Mouse (Mus musculus) ES-E14 (cell line): Measurements from ENCODE around the gene Hsph1. TPM values are rescaled to one million over a fixed set of nuclear protein-coding genes. Genes with fewer than 3 reads are reported as not detected.

Experiments
- DNase-seq: peaks from one replicate; pipeline ENCODE4 v3.0.0-alpha.2; 2013; ENCODE audit warnings: low read depth, low spot score
- H3K27ac ChIP-seq: 2 replicates; pipeline ENCODE4 v1.5.1; 2012; ENCODE audit warnings: low read depth, mild to moderate bottlenecking, low read length, moderate library complexity, mixed read lengths; ENCODE audit not compliant: poor library complexity, insufficient read depth, severe bottlenecking
- H3K36me3 ChIP-seq: 2 replicates; pipeline ENCODE4 v1.6.1; 2012; ENCODE audit warnings: mild to moderate bottlenecking, low read length, moderate library complexity, mixed read lengths; ENCODE audit not compliant: control insufficient read depth, poor library complexity, insufficient read depth, severe bottlenecking
- H3K4me1 ChIP-seq, 2 experiments: fragments of 150-350 bp in 1 of 2; sonication (generic) in 1 of 2; 2 replicates each; pipeline ENCODE4 v1.6.1; 2012; ENCODE audit warnings: low read length in 2 of 2, mild to moderate bottlenecking in 1 of 2, mixed read lengths in 1 of 2; ENCODE audit not compliant: control insufficient read depth in 2 of 2, insufficient read depth in 2 of 2, poor library complexity in 1 of 2
- H3K4me3 ChIP-seq, 2 experiments: fragments of 150-350 bp in 1 of 2; sonication (generic) in 1 of 2; 2 replicates each; pipeline ENCODE4 v1.5.1; 2012; ENCODE audit warnings: low read length in 2 of 2, low read depth in 1 of 2, mild to moderate bottlenecking in 1 of 2, mixed read lengths in 1 of 2; ENCODE audit not compliant: insufficient read depth in 1 of 2, poor library complexity in 1 of 2, severe bottlenecking in 1 of 2
- H3K9ac ChIP-seq: 2 replicates; pipeline ENCODE4 v1.6.1; 2012; ENCODE audit warnings: low read depth, mild to moderate bottlenecking, low read length, mixed read lengths; ENCODE audit not compliant: poor library complexity, insufficient read depth, severe bottlenecking
- H3K9me3 ChIP-seq: fragments of 150-350 bp; sonication (generic); 2 replicates; pipeline ENCODE4 v1.6.1; 2012; ENCODE audit warnings: low read depth, mild to moderate bottlenecking, low read length; ENCODE audit not compliant: control insufficient read depth, insufficient read depth
- CHD2 ChIP-seq: IDR thresholded peaks from 2 replicates; pipeline ENCODE4 v1.6.1; 2014; ENCODE audit warnings: mild to moderate bottlenecking, low read depth, low read length, inconsistent platforms
- HCFC1 ChIP-seq: IDR thresholded peaks from 2 replicates; pipeline ENCODE4 v1.6.1; 2012; ENCODE audit warnings: low read length, inconsistent platforms, borderline replicate concordance; ENCODE audit not compliant: insufficient read depth
- MAFK ChIP-seq: IDR thresholded peaks from 2 replicates; pipeline ENCODE4 v1.6.1; 2014; ENCODE audit warnings: mild to moderate bottlenecking, low read depth, low read length, inconsistent platforms; ENCODE audit not compliant: insufficient read depth
- ZC3H11A ChIP-seq: IDR thresholded peaks from 2 replicates; pipeline ENCODE4 v1.6.1; 2012; ENCODE audit warnings: low read depth, mild to moderate bottlenecking, inconsistent platforms, low read length, borderline replicate concordance
- ZNF384 ChIP-seq: IDR thresholded peaks from 2 replicates; pipeline ENCODE4 v1.6.1; 2012; ENCODE audit warnings: low read depth, low read length, inconsistent platforms
- in situ Hi-C, 2 experiments: fragments of 600-800 bp; cut with MboI; formaldehyde crosslinking; loops; one replicate each; pipeline ENCODE4 v1.15.1; 2025; ENCODE audit warnings: low sequenced_read_pairs in 2 of 2, inconsistent platforms in 1 of 2; ENCODE audit not compliant: unreplicated experiment in 2 of 2
- total RNA-seq: library from RNA; depleted of rRNA; stranded (reverse); fragments of 300-350 nt; gene quantifications from 2 replicates; pipeline ENCODE4 v1.2.3, GENCODE M21; 2012

Hsph1 gene
- total RNA-seq, 1 experiment, result 98.3 TPM

- no peak for DNase-seq
- Histone ChIP-seq H3K9me3 (peaks cover 6% of the 10 kb centered on the region; the same call in 1 of the 2 replicates), H3K27ac (no peak overlapping the region), H3K36me3 (no peaks in the 10 kb centered on the region), H3K4me3 (peak overlapping the region; percentile 86 to 98), H3K9ac (peak overlapping the region; percentile 75), H3K4me1 (no peaks in the 10 kb centered on the region; a peak in 1 of 4 replicates)
- TF ChIP-seq MAFK (no peak), ZC3H11A (no peak), CHD2 (no peak), HCFC1 (no peak), ZNF384 (no peak)
- in situ Hi-C loops, result no loop called here
These were observed 42.8 kb upstream of the Hsph1 start for GRCm38 (mm10) chr5:149678990-149679348.

- TF ChIP-seq CHD2 (no peak), ZC3H11A (no peak)
- Histone ChIP-seq H3K4me3 (peak within 1 kb of the TSS; percentile 86 to 98), H3K9me3 (peaks cover 6% of the 10 kb centered on the region; the same call in 1 of the 2 replicates), H3K4me1 (no peaks in the 10 kb centered on the region; a peak in 1 of 4 replicates), H3K27ac (peak within 1 kb of the TSS; percentile 73), H3K9ac (peak within 1 kb of the TSS; percentile 89), H3K36me3 (no peaks in the 10 kb centered on the region)
- in situ Hi-C loops, result no loop called here
- peak; percentile 56 for DNase-seq
These were observed 42.2 kb upstream of the Hsph1 start, which contains the start of gene B3glct for GRCm38 (mm10) chr5:149678100-149678989. B3glct (plus strand) TSS chr5:149678230.

GRCm38 (mm10) chr5:149677196-149677595 is 41.0 kb upstream of the Hsph1 start:
- no peak for DNase-seq
- Histone ChIP-seq H3K4me1 (no peaks in the 10 kb centered on the region; a peak in 1 of 4 replicates), H3K9ac (no peak overlapping the region), H3K4me3 (no peak overlapping the region), H3K9me3 (peaks cover 6% of the 10 kb centered on the region; the same call in 1 of the 2 replicates), H3K36me3 (no peaks in the 10 kb centered on the region), H3K27ac (no peak overlapping the region)
- in situ Hi-C loops, result no loop called here
- TF ChIP-seq ZNF384 (no peak), ZC3H11A (no peak), HCFC1 (no peak), MAFK (no peak)

- H3K4me1 ChIP-seq, result peaks cover 0 to 5% of the 10 kb centered on the region in 2 experiments; a peak in 2 of 4 replicates
- no peak overlapping the region for H3K4me3 ChIP-seq
- no peak overlapping the region for H3K9ac ChIP-seq
- in situ Hi-C loops, result loop anchor here in 1 of 2 experiments (25.0 kb wide), 1 partner anchor 101 kb away; no protein-coding TSS in a partner anchor
- no peak overlapping the region for H3K27ac ChIP-seq
- TF ChIP-seq HCFC1 (no peak), ZC3H11A (no peak), MAFK (no peak), CHD2 (no peak), ZNF384 (no peak)
- DNase-seq, result no peak
- no peaks in the 10 kb centered on the region for H3K9me3 ChIP-seq
- H3K36me3 ChIP-seq, result no peaks in the 10 kb centered on the region
These were observed 27.2 kb upstream of the Hsph1 start for GRCm38 (mm10) chr5:149663417-149663816.
